Mouse (Mus musculus) MEL (cell line): ENCODE measurements around the gene Ednrb.

Source experiments
- CHD1 ChIP-seq: IDR thresholded peaks from 2 replicates; pipeline ENCODE4 v1.6.1; 2012; ENCODE audit warnings: low read depth, mild to moderate bottlenecking, inconsistent platforms, low read length, improper control_type of control experiment
- CHD2 ChIP-seq: IDR thresholded peaks from 2 replicates; pipeline ENCODE4 v1.6.1; 2011; ENCODE audit warnings: low read length, improper control_type of control experiment
- CTCF ChIP-seq, 3 experiments: IDR thresholded peaks in 2 of 3; conservative IDR thresholded peaks in 1 of 3; 2 replicates each; pipeline ENCODE4 v1.5.1; 2011 to 2012; ENCODE audit warnings: low read length in 3 of 3, low read depth in 2 of 3, mild to moderate bottlenecking in 2 of 3, improper control_type of control experiment in 1 of 3, inconsistent platforms in 1 of 3, mixed read lengths in 1 of 3, moderate library complexity in 1 of 3; ENCODE audit not compliant: control insufficient read depth in 1 of 3, insufficient read depth in 1 of 3, poor library complexity in 1 of 3, severe bottlenecking in 1 of 3
- EP300 ChIP-seq, 2 experiments: IDR thresholded peaks; 2 replicates each; pipeline ENCODE4 v1.6.1; 2011; ENCODE audit warnings: improper control_type of control experiment in 2 of 2, low read length in 2 of 2, low read depth in 1 of 2, mild to moderate bottlenecking in 1 of 2
- MYC ChIP-seq: IDR thresholded peaks from 2 replicates; pipeline ENCODE4 v1.6.1; 2011; ENCODE audit warnings: low read depth, mild to moderate bottlenecking, low read length, improper control_type of control experiment, moderate library complexity

- TF ChIP-seq CHD1 (no peak), MYC (no peak), EP300 (IDR thresholded peaks at IDR 0.05; ENCODE audit: low read depth in 1 of 2, low read length in 2 of 2) (no peak), CTCF (IDR thresholded peaks at IDR 0.05 in 2 of 3, conservative IDR thresholded peaks at IDR 0.05 in 1 of 3; ENCODE audit: control insufficient read depth in 1 of 3, insufficient read depth in 1 of 3, low read depth in 2 of 3, low read length in 3 of 3, poor library complexity in 1 of 3, severe bottlenecking in 1 of 3) (no peak), CHD2 (no peak)
Observed at GRCm38 (mm10) chr14:103845716-103846115, 1.5 kb upstream of the Ednrb start.
